Mouse (Mus musculus): ENCODE measurements at regions not wholly inside any gene's neighbourhood (a gene's known extent, or its start where the extent isn't known, plus 50 kb on each side); places are given as distances from the start of the nearest gene placed in this dataset.
A peak's percentile ranks its signal among the peaks of the same experiment; 100 is the strongest.

GRCm38 (mm10) chr3:111049638-111050037 lies 798.8 kb upstream of the Prmt6 start:
- no peak overlapping the region for H3K4me3 ChIP-seq (ENCODE audit: low read depth, low read length)
- H3K4me2 ChIP-seq (replicated peaks; ENCODE audit: low read depth, low read length) = no peak overlapping the region
- H3K9me3 ChIP-seq (ENCODE audit: control insufficient read depth, low read depth, low read length) = no peaks in the 10 kb centered on the region
- H3K36me3 ChIP-seq (ENCODE audit: control insufficient read depth, insufficient read depth, low read length) = no peaks in the 10 kb centered on the region
- H3K9ac ChIP-seq (replicated peaks; ENCODE audit: low read depth, low read length) = no peak overlapping the region
- H3K27me3 ChIP-seq (ENCODE audit: control insufficient read depth, insufficient read depth, low read length) = no peaks in the 10 kb centered on the region
- 32% methylated on average over 2 of the region's 2 CpGs for WGBS
- H3K27ac ChIP-seq (ENCODE audit: low read length) = no peak overlapping the region
- ATAC-seq (ENCODE audit: insufficient number of reproducible peaks, insufficient read depth, low FRiP score, low read depth) = peak; percentile 56; the same call in 1 of the 2 replicates
- no peaks in the 10 kb centered on the region for H3K4me1 ChIP-seq (ENCODE audit: control insufficient read depth, insufficient read depth, low read length)

Measured in stomach, embryonic 14.5 days (tissue).